Mouse (Mus musculus): ENCODE measurements around the gene Ebf4. TPM values are rescaled to one million over a fixed set of nuclear protein-coding genes. Genes with fewer than 3 reads are reported as not detected.
"Not testable (repeated sequence)": the region's sequence is repeated elsewhere in the genome, so short reads cannot be mapped to it uniquely, and the experiment has no call there.

The Ebf4 gene
- polyA plus RNA-seq, 1 experiment, result not detected

- no peak for TF ChIP-seq POLR2A (IDR thresholded peaks at IDR 0.05; ENCODE audit: borderline replicate concordance, low read depth, low read length)
- TF ChIP-seq CTCF (IDR thresholded peaks at IDR 0.05; ENCODE audit: low read depth, low read length), result no peak
Measured at GRCm38 (mm10) chr2:130365211-130366094, 70.5 kb downstream of the Ebf4 start.

GRCm38 (mm10) chr2:130367386-130367785 is 72.4 kb downstream of the Ebf4 start:
- no peaks in the 10 kb centered on the region for H3K4me1 ChIP-seq (ENCODE audit: control insufficient read depth, insufficient read depth, low read length)
- no peak for TF ChIP-seq CTCF (IDR thresholded peaks at IDR 0.05; ENCODE audit: low read depth, low read length)
- TF ChIP-seq POLR2A (IDR thresholded peaks at IDR 0.05; ENCODE audit: borderline replicate concordance, low read depth, low read length), result no peak
- H3K4me3 ChIP-seq (ENCODE audit: insufficient read depth, low read length), result no peak overlapping the region
- H3K27ac ChIP-seq (ENCODE audit: insufficient read depth, low read depth, low read length), result no peak overlapping the region

More at GRCm38 (mm10) chr2:130365211-130366094, 70.5 kb downstream of the Ebf4 start:
- H3K4me1 ChIP-seq (ENCODE audit: control insufficient read depth, insufficient read depth, low read length), result no peaks in the 10 kb centered on the region
- H3K27ac ChIP-seq (ENCODE audit: insufficient read depth, low read depth, low read length), result no peak overlapping the region
- H3K4me3 ChIP-seq (ENCODE audit: insufficient read depth, low read length), result no peak overlapping the region

DNA sequence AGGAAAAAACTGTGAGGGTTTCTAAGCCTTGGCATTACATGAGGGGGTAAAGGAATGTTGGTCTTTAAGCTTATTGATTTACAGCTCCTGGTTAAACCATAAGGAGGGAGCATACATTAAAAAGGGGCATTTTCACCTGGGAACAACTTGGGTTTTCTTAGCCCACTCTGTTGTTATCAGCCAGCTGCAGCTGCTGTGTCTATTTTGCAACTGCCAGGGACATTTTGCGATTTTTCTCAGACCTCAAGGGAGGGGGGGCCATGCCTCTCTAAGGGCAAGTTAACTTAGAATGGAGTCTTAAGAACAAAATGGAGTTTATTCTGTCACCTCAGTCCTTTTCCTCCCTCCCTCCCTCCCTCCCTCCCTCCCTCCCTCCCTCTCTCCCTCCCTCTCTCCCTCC is 78.1 kb downstream of the Ebf4 start:
- H3K4me3 ChIP-seq (ENCODE audit: insufficient read depth, low read length); H3K4me1 ChIP-seq (ENCODE audit: control insufficient read depth, insufficient read depth, low read length); H3K27ac ChIP-seq (ENCODE audit: insufficient read depth, low read depth, low read length): not testable (repeated sequence)

- Histone ChIP-seq H3K4me3 (ENCODE audit: insufficient read depth, low read length) (no peak overlapping the region), H3K4me1 (ENCODE audit: control insufficient read depth, insufficient read depth, low read length) (no peaks in the 10 kb centered on the region), H3K27ac (ENCODE audit: insufficient read depth, low read depth, low read length) (no peak overlapping the region)
- TF ChIP-seq POLR2A (IDR thresholded peaks at IDR 0.05; ENCODE audit: borderline replicate concordance, low read depth, low read length) (no peak), CTCF (IDR thresholded peaks at IDR 0.05; ENCODE audit: low read depth, low read length) (no peak)
Measured at GRCm38 (mm10) chr2:130374951-130375350, 80.0 kb downstream of the Ebf4 start.

- Histone ChIP-seq H3K4me1 (ENCODE audit: control insufficient read depth, insufficient read depth, low read length) (no peaks in the 10 kb centered on the region), H3K4me3 (ENCODE audit: insufficient read depth, low read length) (no peak overlapping the region), H3K27ac (ENCODE audit: insufficient read depth, low read depth, low read length) (no peak overlapping the region)
- no peak for TF ChIP-seq POLR2A (IDR thresholded peaks at IDR 0.05; ENCODE audit: borderline replicate concordance, low read depth, low read length)
- TF ChIP-seq CTCF (IDR thresholded peaks at IDR 0.05; ENCODE audit: low read depth, low read length), result no peak
Measured at GRCm38 (mm10) chr2:130383205-130383604, 88.2 kb downstream of the Ebf4 start.

GRCm38 (mm10) chr2:130383895-130384294 is 88.9 kb downstream of the Ebf4 start:
- Histone ChIP-seq H3K4me3 (ENCODE audit: insufficient read depth, low read length) (no peak overlapping the region), H3K27ac (ENCODE audit: insufficient read depth, low read depth, low read length) (no peak overlapping the region), H3K4me1 (ENCODE audit: control insufficient read depth, insufficient read depth, low read length) (no peaks in the 10 kb centered on the region)
- TF ChIP-seq CTCF (IDR thresholded peaks at IDR 0.05; ENCODE audit: low read depth, low read length), result no peak
- TF ChIP-seq POLR2A (IDR thresholded peaks at IDR 0.05; ENCODE audit: borderline replicate concordance, low read depth, low read length), result no peak

- no peak for TF ChIP-seq POLR2A (IDR thresholded peaks at IDR 0.05; ENCODE audit: borderline replicate concordance, low read depth, low read length)
- no peak for TF ChIP-seq CTCF (IDR thresholded peaks at IDR 0.05; ENCODE audit: low read depth, low read length)
- Histone ChIP-seq H3K27ac (ENCODE audit: insufficient read depth, low read depth, low read length) (no peak overlapping the region), H3K4me1 (ENCODE audit: control insufficient read depth, insufficient read depth, low read length) (no peaks in the 10 kb centered on the region), H3K4me3 (ENCODE audit: insufficient read depth, low read length) (no peak overlapping the region)
Measured at GRCm38 (mm10) chr2:130386212-130386611, 91.2 kb downstream of the Ebf4 start.

DNA sequence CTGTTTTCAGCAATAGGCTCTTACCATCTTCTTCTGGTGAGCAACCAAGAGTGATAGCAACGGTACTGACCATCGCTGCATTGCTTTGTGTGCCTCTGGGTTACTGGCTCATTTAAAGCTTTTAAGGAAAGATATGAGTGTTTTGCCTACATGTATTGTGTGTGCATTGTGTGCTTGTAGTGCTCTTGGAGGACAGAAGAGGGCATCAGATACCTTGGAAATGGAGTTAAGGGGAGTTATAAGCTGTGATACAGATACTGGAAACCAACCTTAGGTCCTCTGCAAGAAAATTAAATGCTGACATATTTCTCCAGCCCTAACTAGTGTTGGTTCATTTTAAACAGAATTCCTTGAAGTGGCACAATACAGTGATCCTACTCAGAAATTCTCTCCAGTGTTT is 93.8 kb downstream of the Ebf4 start:
- TF ChIP-seq POLR2A (IDR thresholded peaks at IDR 0.05; ENCODE audit: borderline replicate concordance, low read depth, low read length) (no peak), CTCF (IDR thresholded peaks at IDR 0.05; ENCODE audit: low read depth, low read length) (no peak)
- no peaks in the 10 kb centered on the region for H3K4me1 ChIP-seq (ENCODE audit: control insufficient read depth, insufficient read depth, low read length)
- H3K27ac ChIP-seq (ENCODE audit: insufficient read depth, low read depth, low read length), result no peak overlapping the region
- H3K4me3 ChIP-seq (ENCODE audit: insufficient read depth, low read length), result no peak overlapping the region

- H3K27ac ChIP-seq (ENCODE audit: insufficient read depth, low read depth, low read length), result no peak overlapping the region
- H3K4me1 ChIP-seq (ENCODE audit: control insufficient read depth, insufficient read depth, low read length), result no peaks in the 10 kb centered on the region
- H3K4me3 ChIP-seq (ENCODE audit: insufficient read depth, low read length), result no peak overlapping the region
- TF ChIP-seq POLR2A (IDR thresholded peaks at IDR 0.05; ENCODE audit: borderline replicate concordance, low read depth, low read length) (no peak), CTCF (IDR thresholded peaks at IDR 0.05; ENCODE audit: low read depth, low read length) (no peak)
Measured at GRCm38 (mm10) chr2:130390993-130391625, 96.1 kb downstream of the Ebf4 start.

DNA sequence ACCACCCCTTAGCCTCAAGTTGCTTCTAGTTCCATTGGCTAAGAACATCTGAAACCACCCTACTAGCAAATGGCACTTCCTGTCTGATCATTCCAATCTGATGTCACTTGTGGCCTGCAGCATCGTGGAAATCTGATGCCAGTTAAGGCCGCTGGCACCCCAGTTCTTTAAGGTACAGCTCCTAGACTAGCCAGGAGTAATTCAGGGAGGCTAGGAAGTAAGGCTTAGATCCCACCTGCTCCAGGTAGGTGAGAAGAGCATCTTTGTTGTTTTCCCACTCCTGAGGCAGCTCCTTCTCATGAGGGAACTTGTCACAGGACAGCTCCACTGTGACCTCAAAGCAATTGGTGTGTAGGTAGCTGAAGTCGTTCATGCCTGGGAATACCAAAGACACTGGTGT is 97.9 kb downstream of the Ebf4 start:
- Histone ChIP-seq H3K4me3 (ENCODE audit: insufficient read depth, low read length) (no peak overlapping the region), H3K27ac (ENCODE audit: insufficient read depth, low read depth, low read length) (no peak overlapping the region), H3K4me1 (ENCODE audit: control insufficient read depth, insufficient read depth, low read length) (no peaks in the 10 kb centered on the region)
- TF ChIP-seq POLR2A (IDR thresholded peaks at IDR 0.05; ENCODE audit: borderline replicate concordance, low read depth, low read length), result no peak
- TF ChIP-seq CTCF (IDR thresholded peaks at IDR 0.05; ENCODE audit: low read depth, low read length), result no peak

Measured in bone marrow macrophage, adult 2 months (primary cell).